Mouse (Mus musculus) heart, adult 8-10 months (tissue): ENCODE measurements around the gene Nudt13. TPM values are rescaled to one million over a fixed set of nuclear protein-coding genes. Genes with fewer than 3 reads are reported as not detected.
"Not testable (repeated sequence)": the region's sequence is repeated elsewhere in the genome, so short reads cannot be mapped to it uniquely, and the experiment has no call there.

Experiments used
- DNase-seq: peaks from one replicate; pipeline ENCODE4 v3.0.0; 2022; ENCODE audit warnings: low spot score
- total RNA-seq, 4 experiments: library from RNA; stranded (reverse); gene quantifications; 2 replicates each; pipeline ENCODE4 v1.2.4; 2022

Nudt13 gene
- total RNA-seq, result 10 to 100 TPM; 35.5 to 58.5 (median 43.4) TPM

DNA sequence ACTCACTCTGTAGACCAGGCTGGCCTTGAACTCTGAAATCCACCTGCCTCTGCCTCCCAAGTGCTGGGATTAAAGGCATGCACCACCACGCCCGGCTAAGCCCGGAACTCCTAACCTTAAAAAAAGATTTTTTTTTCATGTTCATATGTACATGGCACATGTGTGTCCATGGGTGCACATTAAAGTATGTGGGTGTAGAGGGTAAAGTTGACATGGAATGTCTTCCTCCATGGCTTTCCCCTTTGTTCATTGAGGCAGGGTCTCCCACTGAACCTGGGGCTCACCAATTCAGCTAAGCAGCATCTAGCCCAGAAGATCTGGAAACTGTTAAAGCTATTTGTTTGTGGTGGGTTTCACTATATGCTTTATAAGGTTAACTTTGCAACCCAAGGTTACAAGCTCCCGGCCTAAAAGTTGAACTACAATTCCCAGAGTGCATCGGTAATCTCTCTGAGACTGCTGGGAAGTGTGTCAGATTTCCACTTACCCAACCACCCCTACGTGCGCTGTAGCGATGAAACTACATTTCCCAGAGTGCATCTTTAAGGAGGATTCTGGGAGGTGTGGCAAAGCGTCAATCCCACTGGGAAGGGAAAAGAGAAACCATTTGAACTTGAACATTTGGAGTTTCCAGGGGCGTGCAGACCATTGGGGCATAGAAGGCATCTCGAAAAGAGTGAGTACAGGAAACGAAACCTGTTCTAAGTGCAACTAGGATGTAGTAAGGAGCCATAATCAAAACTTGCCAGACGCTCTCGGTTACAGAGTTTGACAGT, at the start of gene Nudt13:
Gene Nudt13, plus strand, starts transcription at position 581 of the 776 bp plus-strand sequence.
- peak; percentile 95 for DNase-seq

- DNase-seq, result no peak
Measured at GRCm38 (mm10) chr14:20245318-20245717, 49.2 kb upstream of the Nudt13 start.

DNA sequence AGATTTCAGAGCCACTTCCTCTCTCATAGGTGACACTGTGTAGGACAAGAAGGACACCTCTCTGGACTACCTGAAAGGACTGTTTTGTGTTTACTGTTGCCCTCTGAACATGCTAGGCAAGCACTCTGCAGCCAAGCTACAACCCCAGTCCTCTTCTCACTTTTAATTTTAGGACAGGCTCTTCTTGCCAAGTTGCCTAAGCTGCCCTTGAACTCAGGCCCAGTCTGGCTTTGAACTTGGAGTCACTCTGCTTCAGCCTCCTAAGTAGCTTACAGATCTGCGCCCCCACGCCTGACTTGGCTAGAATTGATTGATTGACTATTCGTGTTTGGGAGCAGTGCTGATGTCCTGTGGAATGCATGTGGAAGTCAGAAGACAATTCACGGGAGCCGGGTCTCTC, 48.6 kb upstream of the Nudt13 start:
- DNase-seq, result no peak

DNA sequence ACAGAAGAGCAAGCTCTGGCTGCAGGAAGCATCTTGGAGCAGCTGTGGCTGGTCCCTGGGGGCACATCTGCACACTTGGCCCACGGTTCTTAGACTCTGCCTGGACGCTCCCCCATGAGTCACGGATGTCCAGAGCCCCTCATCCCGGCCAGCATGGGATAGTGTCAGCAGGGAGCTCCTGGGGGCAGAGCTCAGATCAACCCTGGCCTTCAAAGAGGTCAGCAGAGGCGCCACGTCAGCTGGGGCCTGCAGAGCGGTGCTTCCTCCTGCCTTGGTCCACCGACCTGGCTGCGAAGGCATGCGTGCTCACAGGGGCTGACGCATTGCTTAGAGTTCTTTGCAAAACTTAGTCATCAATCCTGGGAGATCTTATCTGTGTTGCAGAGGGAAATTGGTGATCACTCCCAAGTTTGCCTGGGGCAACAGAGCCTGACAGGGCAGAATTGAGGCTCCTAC, 47.7 kb upstream of the Nudt13 start:
- DNase-seq, result peak; percentile 27

DNA sequence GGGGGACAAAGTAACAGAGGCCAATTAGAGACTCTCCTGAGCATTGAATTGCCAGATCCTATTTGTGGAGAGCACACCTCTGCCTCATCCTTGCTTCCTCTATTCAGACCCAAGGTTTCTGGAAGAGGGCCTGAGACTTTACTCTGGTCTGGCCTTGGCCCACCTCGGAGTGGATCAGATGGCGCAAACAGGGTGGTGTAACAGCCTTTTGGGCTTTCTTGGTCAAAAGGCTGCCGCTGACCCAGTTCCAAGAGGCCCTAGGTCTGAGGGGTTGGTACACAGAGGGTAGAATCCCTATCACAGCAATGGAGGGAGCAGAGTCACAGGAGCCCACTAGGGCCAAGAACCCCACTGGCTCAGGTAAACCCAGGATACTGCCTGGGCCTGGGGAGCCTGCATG, 46.5 kb upstream of the Nudt13 start:
- DNase-seq, result no peak

- no peak for DNase-seq
Measured at GRCm38 (mm10) chr14:20250237-20251171, 44.0 kb upstream of the Nudt13 start.

GRCm38 (mm10) chr14:20258185-20259113, 36.0 kb upstream of the Nudt13 start:
- peak; percentile 76 for DNase-seq

GRCm38 (mm10) chr14:20262346-20262745, 32.2 kb upstream of the Nudt13 start:
- no peak for DNase-seq

GRCm38 (mm10) chr14:20268421-20268820, 26.1 kb upstream of the Nudt13 start:
- DNase-seq, result no peak

- DNase-seq, result no peak
Measured at GRCm38 (mm10) chr14:20269082-20269809, 25.3 kb upstream of the Nudt13 start, which contains the start of gene Kcnk16. Gene Kcnk16 (minus strand): TSS chr14:20269199.

- DNase-seq, result no peak
Measured at GRCm38 (mm10) chr14:20291391-20291790, 3.1 kb upstream of the Nudt13 start.

GRCm38 (mm10) chr14:20294947-20295346, 450 bp downstream of the Nudt13 start:
- no peak for DNase-seq

DNA sequence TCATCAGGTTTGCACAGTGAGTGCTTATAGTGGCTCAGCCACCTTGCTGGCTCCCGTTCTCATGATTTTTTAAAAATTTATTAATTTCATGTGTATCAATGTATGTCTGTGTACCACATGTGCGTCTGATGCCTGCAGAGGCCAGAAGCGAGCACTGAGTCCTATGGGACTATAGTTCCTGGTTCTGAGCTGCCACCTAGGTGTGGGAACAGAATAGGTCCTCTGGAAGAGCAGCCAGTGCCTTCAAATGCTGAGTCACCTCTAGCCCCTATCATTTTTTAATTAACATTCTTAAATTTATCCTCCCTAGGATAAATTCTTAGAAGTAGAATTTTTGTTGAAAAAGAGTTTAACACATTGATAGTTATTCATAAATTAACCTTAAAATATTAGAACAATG, 3.1 kb downstream of the Nudt13 start:
- DNase-seq, result no peak

DNA sequence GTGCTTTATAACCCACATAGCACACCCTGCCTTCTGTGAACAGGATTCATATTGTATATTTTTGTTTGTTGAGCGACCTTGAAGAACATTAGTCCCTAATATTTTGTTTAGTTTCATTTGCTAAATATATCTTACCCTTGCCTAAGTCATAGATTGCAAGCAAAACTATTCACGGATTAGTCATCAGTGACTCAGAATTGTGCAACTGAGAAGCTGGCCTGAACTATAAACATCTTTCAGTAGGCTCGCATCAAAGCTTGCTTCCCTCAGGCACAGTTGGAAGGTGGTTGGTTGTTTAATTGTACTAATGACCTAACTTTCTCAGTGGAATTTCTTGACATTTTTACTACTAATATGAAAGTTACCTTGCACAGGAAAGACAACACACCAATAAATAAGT, 3.6 kb downstream of the Nudt13 start:
- peak; percentile 54 for DNase-seq

DNA sequence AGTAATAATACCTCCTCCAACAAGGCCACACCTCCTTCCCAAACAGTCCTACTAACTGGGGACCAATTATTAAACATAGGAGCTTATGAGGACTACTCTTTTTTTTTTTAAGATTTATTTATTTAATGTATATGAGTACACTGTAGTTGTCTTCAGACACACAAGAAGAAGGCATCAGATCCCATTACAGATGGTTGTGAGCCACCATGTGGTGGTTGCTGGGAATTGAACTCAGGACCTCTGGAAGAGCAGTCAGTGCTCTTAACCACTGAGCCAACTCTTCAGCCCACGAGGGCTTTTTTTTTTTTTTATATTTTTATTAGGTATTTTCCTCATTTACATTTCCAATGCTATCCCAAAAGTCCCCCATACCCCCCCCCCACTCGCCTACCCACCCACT, 10.6 kb downstream of the Nudt13 start:
- DNase-seq, result not testable (repeated sequence)

- no peak for DNase-seq
Measured at GRCm38 (mm10) chr14:20315137-20315536, 20.6 kb downstream of the Nudt13 start.

DNA sequence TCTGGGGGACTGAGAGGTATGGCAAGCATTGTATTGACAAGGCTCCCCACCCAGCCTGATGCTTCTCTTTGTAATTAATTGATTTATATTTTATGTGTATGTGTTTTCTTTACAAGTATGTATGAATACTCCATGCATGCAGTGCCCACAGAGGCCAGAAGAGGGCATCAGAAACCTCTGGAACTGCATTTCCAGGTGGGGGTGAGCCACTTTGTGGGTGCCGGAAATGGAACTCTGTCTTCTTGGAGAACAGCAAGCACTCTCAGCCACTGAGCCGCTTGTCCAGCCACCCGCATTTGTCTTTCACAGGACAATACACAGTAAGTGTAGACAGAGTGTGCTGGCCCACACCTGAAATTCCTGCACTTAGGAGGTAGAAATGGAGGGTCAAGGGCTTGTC, 24.9 kb downstream of the Nudt13 start:
- no peak for DNase-seq

DNA sequence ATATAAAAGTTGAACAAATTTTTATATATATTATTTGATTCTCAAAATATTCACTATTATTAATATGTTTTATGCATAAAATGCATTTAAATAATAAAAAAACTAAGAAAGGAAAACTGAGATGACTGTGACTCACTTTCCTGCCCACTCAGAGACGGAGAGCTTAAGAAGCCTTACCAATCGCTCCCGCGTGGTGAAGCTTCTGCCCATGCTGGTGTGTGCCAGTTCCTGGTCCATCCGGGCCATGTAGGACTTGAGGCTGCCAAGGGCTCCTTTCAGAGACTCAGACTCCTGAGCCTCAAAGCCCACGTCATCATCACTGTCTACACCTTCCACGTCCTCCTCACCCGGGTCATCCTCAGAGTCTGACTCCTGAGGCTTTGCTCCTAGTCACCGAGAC, 29.7 kb downstream of the Nudt13 start:
- no peak for DNase-seq

- no peak for DNase-seq
Measured at GRCm38 (mm10) chr14:20328474-20328873, 34.0 kb downstream of the Nudt13 start.

- DNase-seq, result no peak
Measured at GRCm38 (mm10) chr14:20331316-20331715, 36.8 kb downstream of the Nudt13 start.

DNA sequence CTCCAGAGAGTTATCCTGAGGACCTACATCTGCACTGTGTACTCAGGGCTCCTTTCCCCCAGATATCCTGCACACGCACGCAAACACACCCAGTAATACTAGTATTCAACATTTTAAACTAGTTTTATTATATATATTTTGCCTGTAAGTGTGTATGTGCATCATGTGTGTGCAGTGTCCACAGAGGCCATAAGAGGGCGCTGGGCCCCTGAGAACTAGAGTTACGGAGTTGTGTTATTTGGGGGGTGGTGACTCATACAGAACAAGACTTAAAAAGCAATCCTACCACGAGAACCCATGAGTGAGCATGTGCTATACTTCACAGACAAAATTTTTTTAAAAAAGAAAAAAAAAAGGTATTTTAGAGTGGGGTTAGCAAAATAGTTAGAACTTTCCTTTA, 44.9 kb downstream of the Nudt13 start:
- no peak for DNase-seq
